Mouse (Mus musculus): ENCODE measurements around the gene Abcb1a. TPM values are rescaled to one million over a fixed set of nuclear protein-coding genes. Genes with fewer than 3 reads are reported as not detected.
"Not testable (repeated sequence)": the region's sequence is repeated elsewhere in the genome, so short reads cannot be mapped to it uniquely, and the experiment has no call there.

Gene Abcb1a
- polyA plus RNA-seq, 1 experiment from 2014 or later: 0.20 TPM

- 94% methylated on average over 4 of the region's 4 CpGs for WGBS
- Histone ChIP-seq H3K36me3 (replicated peaks) (no peaks in the 10 kb centered on the region), H3K27me3 (replicated peaks; ENCODE audit: low read depth, poor library complexity, severe bottlenecking) (no peaks in the 10 kb centered on the region), H3K27ac (replicated peaks) (no peak overlapping the region), H3K4me3 (no peak overlapping the region), H3K9me3 (no peaks in the 10 kb centered on the region), H3K4me1 (no peaks in the 10 kb centered on the region)
- no peak for DNase-seq (ENCODE audit: low spot score)
Measured at GRCm38 (mm10) chr5:8737062-8737461, 77.2 kb downstream of the Abcb1a start.

GRCm38 (mm10) chr5:8747244-8747643 is 87.4 kb downstream of the Abcb1a start:
- not testable (repeated sequence) for H3K4me1 ChIP-seq; H3K9me3 ChIP-seq; H3K27ac ChIP-seq (replicated peaks); H3K27me3 ChIP-seq (replicated peaks; ENCODE audit: low read depth, poor library complexity, severe bottlenecking); H3K36me3 ChIP-seq (replicated peaks); H3K4me3 ChIP-seq; DNase-seq (ENCODE audit: low spot score)
- 93% methylated on average over 13 of the region's 13 CpGs for WGBS

GRCm38 (mm10) chr5:8772866-8773265 is 113.0 kb downstream of the Abcb1a start:
- H3K36me3 ChIP-seq (replicated peaks): no peaks in the 10 kb centered on the region
- no peaks in the 10 kb centered on the region for H3K27me3 ChIP-seq (replicated peaks; ENCODE audit: low read depth, poor library complexity, severe bottlenecking)
- no peak for DNase-seq (ENCODE audit: low spot score)
- no peaks in the 10 kb centered on the region for H3K9me3 ChIP-seq
- WGBS: 77% methylated on average over 3 of the region's 3 CpGs
- no peak overlapping the region for H3K27ac ChIP-seq (replicated peaks)
- H3K4me3 ChIP-seq: no peak overlapping the region
- no peaks in the 10 kb centered on the region for H3K4me1 ChIP-seq

GRCm38 (mm10) chr5:8778311-8778710 is 118.4 kb downstream of the Abcb1a start:
- H3K27ac ChIP-seq (replicated peaks): no peak overlapping the region
- WGBS: 87% methylated on average over 2 of the region's 2 CpGs
- no peak overlapping the region for H3K4me3 ChIP-seq
- no peak for DNase-seq (ENCODE audit: low spot score)
- H3K9me3 ChIP-seq: no peaks in the 10 kb centered on the region
- H3K4me1 ChIP-seq: no peaks in the 10 kb centered on the region
- no peaks in the 10 kb centered on the region for H3K27me3 ChIP-seq (replicated peaks; ENCODE audit: low read depth, poor library complexity, severe bottlenecking)
- H3K36me3 ChIP-seq (replicated peaks): no peaks in the 10 kb centered on the region

- WGBS: 93% methylated on average over 2 of the region's 2 CpGs
- Histone ChIP-seq H3K27ac (replicated peaks) (no peak overlapping the region), H3K9me3 (no peaks in the 10 kb centered on the region), H3K36me3 (replicated peaks) (no peaks in the 10 kb centered on the region), H3K27me3 (replicated peaks; ENCODE audit: low read depth, poor library complexity, severe bottlenecking) (no peaks in the 10 kb centered on the region), H3K4me3 (no peak overlapping the region), H3K4me1 (no peaks in the 10 kb centered on the region)
- no peak for DNase-seq (ENCODE audit: low spot score)
Measured at GRCm38 (mm10) chr5:8778751-8779150, 118.9 kb downstream of the Abcb1a start.

- Histone ChIP-seq H3K4me3 (no peak overlapping the region), H3K4me1 (no peaks in the 10 kb centered on the region), H3K27ac (replicated peaks) (no peak overlapping the region), H3K36me3 (replicated peaks) (no peaks in the 10 kb centered on the region), H3K9me3 (no peaks in the 10 kb centered on the region), H3K27me3 (replicated peaks; ENCODE audit: low read depth, poor library complexity, severe bottlenecking) (peaks cover 8% of the 10 kb centered on the region; the same call in 1 of the 2 replicates)
- WGBS: 85% methylated on average over 4 of the region's 4 CpGs
- DNase-seq (ENCODE audit: low spot score): no peak
Measured at GRCm38 (mm10) chr5:8792281-8792680, 132.4 kb downstream of the Abcb1a start.

Other genes starting within 250 kb of the Abcb1a start
- gene Dbf4, start 237.4 kb upstream of the Abcb1a start, polyA plus RNA-seq (2016; fragmentation: Nextera tagmentation; extraction: Ambion mirVana): 60.8 and 65.3 TPM in 2 replicates
- gene Slc25a40, start 237.2 kb upstream of the Abcb1a start, polyA plus RNA-seq (2016; fragmentation: Nextera tagmentation; extraction: Ambion mirVana): 9.1 and 9.5 TPM in 2 replicates
- gene Rundc3b, start 37.1 kb upstream of the Abcb1a start, polyA plus RNA-seq (2016; fragmentation: Nextera tagmentation; extraction: Ambion mirVana): 3.2 and 3.6 TPM in 2 replicates
- 0.95 and 1.2 TPM in 2 replicates for gene Abcb1b, start 138.1 kb downstream of the Abcb1a start, polyA plus RNA-seq (2016; fragmentation: Nextera tagmentation; extraction: Ambion mirVana)
- 0.28 and 0.54 TPM in 2 replicates for gene Abcb4, start 233.6 kb downstream of the Abcb1a start, polyA plus RNA-seq (2016; fragmentation: Nextera tagmentation; extraction: Ambion mirVana)

Measured in embryonic facial prominence, embryonic 10.5 days (tissue).